9 mouse cellular contexts compared by ENCODE assay signal in genomic region chr11:20304341-20304740, GRCm38 (mm10). TPM values are rescaled to one million over a fixed set of nuclear protein-coding genes. Genes with fewer than 3 reads are reported as not detected.
DNase-seq lines count a peak whose midpoint lies in the region; ATAC-seq and TF ChIP-seq lines count a peak whose summit lies in the region.
"Had no signal": no experiment of that assay in that cellular context is flagged by ENCODE, and none has a peak within 500 bp of the region (broad histone marks: within the 10 kb centered on the region; RNA-seq: fewer than 3 reads in every experiment).

No protein-coding gene starts in this region.

- H3K9me3 ChIP-seq in kidney, embryonic 14.5 days (ENCODE audit: control insufficient read depth, low read length): no peaks in the 10 kb centered on the region
- no peaks in the 10 kb centered on the region for H3K9me3 ChIP-seq in MEL (replicated peaks; ENCODE audit: insufficient read depth, low read length)
- H3K9me3 ChIP-seq in liver, embryonic 11.5 days (ENCODE audit: control insufficient read depth, low read length): no peaks in the 10 kb centered on the region
- H3K9me3 ChIP-seq in stomach, postnatal 0 days (ENCODE audit: control insufficient read depth, low read length): no peaks in the 10 kb centered on the region
- H3K9me3 ChIP-seq: stomach, embryonic 15.5 days had no signal

- TF ChIP-seq RAD21 in MEL (IDR thresholded peaks at IDR 0.05; ENCODE audit: low read depth, low read length): peak; percentile 22

- H3K4me1 ChIP-seq in kidney, embryonic 14.5 days (ENCODE audit: control insufficient read depth, insufficient read depth, low read length): no peaks in the 10 kb centered on the region
- H3K4me1 ChIP-seq in MEL (ENCODE audit: control insufficient read depth in 1 of 2, insufficient read depth in 2 of 2, low read length in 2 of 2): peaks cover 0 to 3% of the 10 kb centered on the region in 2 experiments; a peak in 2 of 4 replicates
- no peaks in the 10 kb centered on the region for H3K4me1 ChIP-seq in liver, embryonic 11.5 days (replicated peaks; ENCODE audit: control insufficient read depth, insufficient read depth, low read length)
- H3K4me1 ChIP-seq in stomach, postnatal 0 days (replicated peaks; ENCODE audit: control insufficient read depth, insufficient read depth): no peaks in the 10 kb centered on the region
- H3K4me1 ChIP-seq: stomach, embryonic 15.5 days had no signal

- no peaks in the 10 kb centered on the region for H3K27me3 ChIP-seq in kidney, embryonic 14.5 days (ENCODE audit: control insufficient read depth, insufficient read depth, low read length)
- no peaks in the 10 kb centered on the region for H3K27me3 ChIP-seq in MEL (ENCODE audit: control insufficient read depth in 1 of 2, insufficient read depth in 2 of 2, low read length in 2 of 2)
- H3K27me3 ChIP-seq in liver, embryonic 11.5 days (replicated peaks; ENCODE audit: control insufficient read depth, insufficient read depth, low read length): no peaks in the 10 kb centered on the region
- no peaks in the 10 kb centered on the region for H3K27me3 ChIP-seq in stomach, postnatal 0 days (ENCODE audit: control insufficient read depth, insufficient read depth, low read length)
- H3K27me3 ChIP-seq: stomach, embryonic 15.5 days had no signal

- WGBS in kidney, embryonic 14.5 days: 75% methylated on average over 6 of the region's 6 CpGs
- 70% methylated on average over 6 of the region's 6 CpGs for WGBS in liver, embryonic 11.5 days
- 75% methylated on average over 6 of the region's 6 CpGs for WGBS in stomach, postnatal 0 days

- TF ChIP-seq CTCF in MEL (IDR thresholded peaks at IDR 0.05 in 2 of 3, conservative IDR thresholded peaks at IDR 0.05 in 1 of 3; ENCODE audit: control insufficient read depth in 1 of 3, insufficient read depth in 1 of 3, low read depth in 2 of 3, low read length in 3 of 3, poor library complexity in 1 of 3, severe bottlenecking in 1 of 3): peak; percentile 72 to 91 (median 80)
- peak; percentile 72; the same call in 1 of the 2 replicates for TF ChIP-seq CTCF in brain, embryonic 14.5 days (IDR thresholded peaks at IDR 0.05; ENCODE audit: borderline replicate concordance, extremely low read depth, insufficient read depth, insufficient read length)
- TF ChIP-seq CTCF in stomach, postnatal 0 days (IDR thresholded peaks at IDR 0.05; ENCODE audit: low read depth): peak; percentile 86

- H3K36me3 ChIP-seq in kidney, embryonic 14.5 days (ENCODE audit: control insufficient read depth, insufficient read depth, low read length): peaks cover 6% of the 10 kb centered on the region; the same call in 1 of the 2 replicates
- peaks cover 7 to 12% of the 10 kb centered on the region in 2 experiments; a peak in 3 of 4 replicates for H3K36me3 ChIP-seq in MEL (ENCODE audit: control insufficient read depth in 1 of 2, insufficient read depth in 2 of 2, low read length in 2 of 2)
- peaks cover 17% of the 10 kb centered on the region for H3K36me3 ChIP-seq in liver, embryonic 11.5 days (ENCODE audit: control insufficient read depth, insufficient read depth, low read length)
- H3K36me3 ChIP-seq in stomach, postnatal 0 days (ENCODE audit: control insufficient read depth, insufficient read depth, low read length): peaks cover 17% of the 10 kb centered on the region

- H3K4me2 ChIP-seq in kidney, embryonic 14.5 days (replicated peaks; ENCODE audit: low read depth, low read length): no peak overlapping the region
- H3K4me2 ChIP-seq in liver, embryonic 11.5 days: no peak overlapping the region
- H3K4me2 ChIP-seq in stomach, postnatal 0 days (replicated peaks; ENCODE audit: low read depth): no peak overlapping the region
- H3K4me2 ChIP-seq: stomach, embryonic 15.5 days had no signal

- no peak overlapping the region for H3K4me3 ChIP-seq in kidney, embryonic 14.5 days (ENCODE audit: low read length)
- no peak overlapping the region for H3K4me3 ChIP-seq in MEL (ENCODE audit: control insufficient read depth in 1 of 2, insufficient read depth in 1 of 2, low read depth in 2 of 2, low read length in 2 of 2)
- H3K4me3 ChIP-seq in liver, embryonic 11.5 days (ENCODE audit: low read depth, low read length): no peak overlapping the region
- no peak overlapping the region for H3K4me3 ChIP-seq in stomach, postnatal 0 days (ENCODE audit: low read depth, low read length)
- H3K4me3 ChIP-seq: erythroblast, embryonic 14.5 days; stomach, embryonic 15.5 days had no signal

- no peak overlapping the region for H3K9ac ChIP-seq in kidney, embryonic 14.5 days (ENCODE audit: low read depth, low read length)
- no peak overlapping the region for H3K9ac ChIP-seq in MEL (ENCODE audit: control insufficient read depth, low read depth, low read length, poor library complexity, severe bottlenecking)
- H3K9ac ChIP-seq in liver, embryonic 11.5 days (ENCODE audit: low read depth, low read length): no peak overlapping the region
- H3K9ac ChIP-seq in stomach, postnatal 0 days (ENCODE audit: low read length): no peak overlapping the region
- H3K9ac ChIP-seq: stomach, embryonic 15.5 days had no signal

- TF ChIP-seq POLR2A in MEL (IDR thresholded peaks at IDR 0.05; ENCODE audit: control insufficient read depth in 1 of 2, insufficient read depth in 1 of 2, low read depth in 1 of 2, low read length in 2 of 2, poor library complexity in 1 of 2): 0 out of 4 replicates have a peak, but pooled peaks of 1 of the 2 experiments have one; percentile 1
- no peak for TF ChIP-seq POLR2A in brain, embryonic 14.5 days (IDR thresholded peaks at IDR 0.05; ENCODE audit: borderline replicate concordance, extremely low read depth, insufficient read depth, insufficient read length, poor library complexity, severe bottlenecking)

- H3K79me2 ChIP-seq in MEL (ENCODE audit: control insufficient read depth, insufficient read depth, low read length, poor library complexity): no peaks in the 10 kb centered on the region

- TF ChIP-seq EP300 in MEL (IDR thresholded peaks at IDR 0.05; ENCODE audit: low read depth in 1 of 2, low read length in 2 of 2): no peak
- TF ChIP-seq EP300 in stomach, postnatal 0 days (optimal IDR thresholded peaks at IDR 0.05): no peak

- DNase-seq in kidney, adult 9 months: peak; percentile 59
- peak; percentile 50 for DNase-seq in MEL (ENCODE audit: low read depth, low spot score)
- peak; percentile 13 for DNase-seq in brain, embryonic 14.5 days (ENCODE audit: low read depth)
- DNase-seq in gastrocnemius, postnatal 10 days: peak; percentile 63
- DNase-seq in liver, embryonic 11.5 days (ENCODE audit: low spot score): peak; percentile 38
- peak; percentile 44 for DNase-seq in stomach, postnatal 0 days (ENCODE audit: low spot score)

- ATAC-seq in kidney, embryonic 14.5 days (ENCODE audit: low FRiP score, low TSS enrichment): no peak
- ATAC-seq in liver, embryonic 11.5 days (replicated peaks; ENCODE audit: low FRiP score): no peak
- ATAC-seq in stomach, postnatal 0 days (ENCODE audit: low FRiP score, low TSS enrichment): no peak

- no peak overlapping the region for H3K27ac ChIP-seq in kidney, embryonic 14.5 days (ENCODE audit: low read depth, low read length)
- no peak overlapping the region for H3K27ac ChIP-seq in MEL (ENCODE audit: control insufficient read depth, low read depth, low read length)
- no peak overlapping the region for H3K27ac ChIP-seq in liver, embryonic 11.5 days (ENCODE audit: low read depth, low read length)
- H3K27ac ChIP-seq in stomach, postnatal 0 days (replicated peaks): no peak overlapping the region
- H3K27ac ChIP-seq: stomach, embryonic 15.5 days had no signal

TF ChIP-seq in MEL, 35 proteins besides CTCF, POLR2A, EP300 and RAD21:
- TF ChIP-seq ZKSCAN1 (IDR thresholded peaks at IDR 0.05; ENCODE audit: low read depth, low read length) (no peak), SMC3 (IDR thresholded peaks at IDR 0.05; ENCODE audit: low read depth, low read length) (peak; percentile 65)

RNA-seq across cellular contexts. Expression of gene Slc1a4, which starts 28.2 kb away (rescaled TPM):
- polyA plus RNA-seq in kidney, embryonic 14.5 days (2014; fragmentation: Nextera tagmentation; extraction: Ambion mirVana): 5.2 and 10.9 TPM in 2 replicates
- total RNA-seq in MEL (2012; rRNA removed): 21.7 and 40.8 TPM in 2 replicates
- polyA plus RNA-seq in MEL (2012; ENCODE audit: insufficient read depth in 1 of 2, insufficient read length in 2 of 2, low read depth in 1 of 2, low replicate concordance in 2 of 2, missing spikeins in 1 of 2): 10 to 100 TPM in 1 of 2 experiments, not detected in 1; 32.3 TPM
- polyA plus RNA-seq in brain, embryonic 14.5 days (2012; rRNA removed): 19.3 and 43.6 TPM in 2 replicates
- total RNA-seq in gastrocnemius, postnatal 10 days (2021): 1 to 10 TPM; 3.0 to 4.7 TPM
- 18.6 and 19.4 TPM in 2 replicates for polyA plus RNA-seq in liver, embryonic 11.5 days (2014; fragmentation: Nextera tagmentation; extraction: Ambion mirVana)
- polyA plus RNA-seq in stomach, postnatal 0 days (2015; fragmentation: Nextera tagmentation; extraction: Ambion mirVana): 7.2 and 8.7 TPM in 2 replicates

RNA-seq across cellular contexts. Expression of gene Cep68, which starts 55.1 kb away (rescaled TPM):
- 17.1 and 40.8 TPM in 2 replicates for polyA plus RNA-seq in kidney, embryonic 14.5 days (2014; fragmentation: Nextera tagmentation; extraction: Ambion mirVana)
- total RNA-seq in MEL (2012; rRNA removed): 20.0 and 22.2 TPM in 2 replicates
- 10 to 100 TPM in 1 of 2 experiments, not detected in 1; 24.7 TPM for polyA plus RNA-seq in MEL (2012; ENCODE audit: insufficient read depth in 1 of 2, insufficient read length in 2 of 2, low read depth in 1 of 2, low replicate concordance in 2 of 2, missing spikeins in 1 of 2)
- polyA plus RNA-seq in brain, embryonic 14.5 days (2012; rRNA removed): 26.3 and 26.5 TPM in 2 replicates
- 10 to 100 TPM; 24.7 to 31.2 TPM for total RNA-seq in gastrocnemius, postnatal 10 days (2021)
- polyA plus RNA-seq in liver, embryonic 11.5 days (2014; fragmentation: Nextera tagmentation; extraction: Ambion mirVana): 25.8 and 27.4 TPM in 2 replicates
- 8.4 and 8.6 TPM in 2 replicates for polyA plus RNA-seq in stomach, postnatal 0 days (2015; fragmentation: Nextera tagmentation; extraction: Ambion mirVana)

Comparison
In these comparisons a context has a peak if more than half of its experiments do, and no peak if none do; other contexts are left out.
1. DNase-seq: peak in every context shown above with its lines; median percentile 63 in gastrocnemius, postnatal 10 days; 59 in kidney, adult 9 months; 50 in MEL; 44 in stomach, postnatal 0 days; 38 in liver, embryonic 11.5 days; 13 in brain, embryonic 14.5 days.